Mouse (Mus musculus) adrenal gland, adult 8-10 months (tissue): Measurements from ENCODE around the gene Fndc7. TPM values are rescaled to one million over a fixed set of nuclear protein-coding genes. Genes with fewer than 3 reads are reported as not detected.

Experiments used
- DNase-seq: peaks from one replicate; pipeline ENCODE4 v3.0.0; 2022
- total RNA-seq, 4 experiments: library from RNA; stranded (reverse); gene quantifications; 2 replicates each; pipeline ENCODE4 v1.2.4; 2022

Gene Fndc7
- 1 to 10 TPM in 2 of 4 experiments, under 1 TPM in 2; 0.35 to 2.2 (median 0.90) TPM for total RNA-seq

- DNase-seq = no peak
Measured at GRCm38 (mm10) chr3:108889908-108890307, at the start of gene Fndc7. Gene Fndc7 (minus strand): TSS chr3:108890008.

- no peak for DNase-seq
Measured at GRCm38 (mm10) chr3:108939573-108939972, 49.8 kb upstream of the Fndc7 start, which contains the start of gene Henmt1. Gene Henmt1 (plus strand): TSS chr3:108939873.

GRCm38 (mm10) chr3:108938691-108939090 is 48.9 kb upstream of the Fndc7 start:
- DNase-seq = no peak

- DNase-seq = no peak
Measured at GRCm38 (mm10) chr3:108933557-108933956, 43.7 kb upstream of the Fndc7 start.

GRCm38 (mm10) chr3:108926308-108926707 is 36.5 kb upstream of the Fndc7 start:
- DNase-seq = no peak

- DNase-seq = no peak
Measured at GRCm38 (mm10) chr3:108925677-108926076, 35.9 kb upstream of the Fndc7 start.

GRCm38 (mm10) chr3:108921822-108922221 is 32.0 kb upstream of the Fndc7 start:
- no peak for DNase-seq

GRCm38 (mm10) chr3:108920442-108921070 is 30.7 kb upstream of the Fndc7 start:
- DNase-seq = no peak

- no peak for DNase-seq
Measured at GRCm38 (mm10) chr3:108918852-108919251, 29.0 kb upstream of the Fndc7 start.

- DNase-seq = no peak
Measured at GRCm38 (mm10) chr3:108917986-108918385, 28.2 kb upstream of the Fndc7 start.

GRCm38 (mm10) chr3:108916857-108917256 is 27.0 kb upstream of the Fndc7 start:
- DNase-seq = no peak

GRCm38 (mm10) chr3:108915999-108916398 is 26.2 kb upstream of the Fndc7 start:
- DNase-seq = no peak

- peak; percentile 93 for DNase-seq
Measured at GRCm38 (mm10) chr3:108911548-108912413, 22.0 kb upstream of the Fndc7 start, which contains the start of gene Prpf38b. Gene Prpf38b (minus strand): TSS chr3:108911727.

GRCm38 (mm10) chr3:108911081-108911547 is 21.3 kb upstream of the Fndc7 start:
- DNase-seq = peak; percentile 62

GRCm38 (mm10) chr3:108910303-108911080 is 20.7 kb upstream of the Fndc7 start:
- DNase-seq = no peak

GRCm38 (mm10) chr3:108902934-108903333 is 13.1 kb upstream of the Fndc7 start:
- DNase-seq = no peak

- DNase-seq = no peak
Measured at GRCm38 (mm10) chr3:108902038-108902437, 12.2 kb upstream of the Fndc7 start.

- no peak for DNase-seq
Measured at GRCm38 (mm10) chr3:108900681-108901080, 10.9 kb upstream of the Fndc7 start.

GRCm38 (mm10) chr3:108900147-108900546 is 10.3 kb upstream of the Fndc7 start:
- DNase-seq = no peak

- no peak for DNase-seq
Measured at GRCm38 (mm10) chr3:108898640-108899039, 8.8 kb upstream of the Fndc7 start.

- no peak for DNase-seq
Measured at GRCm38 (mm10) chr3:108892914-108893313, 3.1 kb upstream of the Fndc7 start.

- no peak for DNase-seq
Measured at GRCm38 (mm10) chr3:108892080-108892479, 2.3 kb upstream of the Fndc7 start.

GRCm38 (mm10) chr3:108887618-108887975 is 2.2 kb downstream of the Fndc7 start:
- no peak for DNase-seq
